Mouse (Mus musculus): ENCODE measurements around the gene Gm29609. TPM values are rescaled to one million over a fixed set of nuclear protein-coding genes. Genes with fewer than 3 reads are reported as not detected.

Gene Gm29609
- total and polyA plus RNA-seq, 3 experiments: 0.57 to 2.7 (median 1.2) TPM

GRCm38 (mm10) chr5:31218294-31218693, 38.6 kb upstream of the Gm29609 start:
- TF ChIP-seq ZNF384 (IDR thresholded peaks at IDR 0.05; ENCODE audit: low read depth, low read length) (peak; percentile 97), CTCF (conservative IDR thresholded peaks at IDR 0.05 in 1 of 2, IDR thresholded peaks at IDR 0.05 in 1 of 2; ENCODE audit: low read depth in 2 of 2, low read length in 2 of 2) (peak in 1 of 2 experiments; percentile 55; a peak in 2 of 4 replicates), MAZ (IDR thresholded peaks at IDR 0.05; ENCODE audit: low read depth, low read length) (0 out of 2 replicates have a peak, but pooled peaks have one; percentile 35), SMC3 (IDR thresholded peaks at IDR 0.05; ENCODE audit: low read depth, low read length) (peak; percentile 20), MXI1 (IDR thresholded peaks at IDR 0.05; ENCODE audit: low read depth, low read length) (no peak), PAX5 (IDR thresholded peaks at IDR 0.05; ENCODE audit: low read length) (no peak), SIN3A (IDR thresholded peaks at IDR 0.05; ENCODE audit: low read length) (0 out of 2 replicates have a peak, but pooled peaks have one; percentile 17), NRF1 (IDR thresholded peaks at IDR 0.05; ENCODE audit: low read depth, low read length) (no peak), POLR2AphosphoS2 (IDR thresholded peaks at IDR 0.05; ENCODE audit: low read depth, low read length) (no peak), MYC (IDR thresholded peaks at IDR 0.05; ENCODE audit: low read depth, low read length) (no peak), GABPA (IDR thresholded peaks at IDR 0.05; ENCODE audit: insufficient replicate concordance, low read depth, low read length) (no peak), CHD2 (IDR thresholded peaks at IDR 0.05; ENCODE audit: low read length) (peak; percentile 69; the same call in 1 of the 2 replicates), HCFC1 (IDR thresholded peaks at IDR 0.05; ENCODE audit: low read depth, low read length) (peak; percentile 38; the same call in 1 of the 2 replicates), POLR2A (IDR thresholded peaks at IDR 0.05; ENCODE audit: low read depth, low read length) (no peak), USF1 (IDR thresholded peaks at IDR 0.05; ENCODE audit: low read depth, low read length) (no peak), RAD21 (IDR thresholded peaks at IDR 0.05; ENCODE audit: low read depth, low read length) (no peak; the same call in none of the 2 replicates), ZC3H11A (IDR thresholded peaks at IDR 0.05; ENCODE audit: low read depth, low read length) (no peak), JUN (IDR thresholded peaks at IDR 0.05; ENCODE audit: insufficient read depth, low read depth, low read length) (no peak), IRF4 (IDR thresholded peaks at IDR 0.05; ENCODE audit: low read depth, low read length) (peak; percentile 42; the same call in 1 of the 2 replicates), CHD1 (IDR thresholded peaks at IDR 0.05; ENCODE audit: low read depth, low read length) (no peak), EP300 (IDR thresholded peaks at IDR 0.05; ENCODE audit: low read length) (no peak), TCF12 (IDR thresholded peaks at IDR 0.05; ENCODE audit: low read depth, low read length) (no peak), BHLHE40 (IDR thresholded peaks at IDR 0.05; ENCODE audit: low read depth, low read length) (no peak), ZMIZ1 (IDR thresholded peaks at IDR 0.05; ENCODE audit: low read depth, low read length) (no peak)
- Histone ChIP-seq H3K79me2 (replicated peaks; ENCODE audit: control insufficient read depth, extremely low read depth, insufficient read depth, poor library complexity, severe bottlenecking) (peaks cover 64% of the 10 kb centered on the region), H3K36me3 (replicated peaks in 1 of 2; ENCODE audit: control insufficient read depth in 1 of 2, insufficient read depth in 1 of 2, low read length in 1 of 2) (peaks cover 0 to 21% of the 10 kb centered on the region in 2 experiments), H3K9ac (ENCODE audit: insufficient read depth, low read depth) (peak overlapping the region; percentile 75; the same call in 1 of the 2 replicates), H3K4me2 (ENCODE audit: insufficient read depth, low read depth, poor library complexity, severe bottlenecking) (peak overlapping the region; percentile 86; the same call in 1 of the 2 replicates), H3K27ac (ENCODE audit: insufficient read depth, low read depth) (no peak overlapping the region), H3K27me3 (replicated peaks) (no peaks in the 10 kb centered on the region), H3K4me1 (ENCODE audit: control insufficient read depth in 1 of 2, insufficient read depth in 2 of 2) (peaks cover 0 to 30% of the 10 kb centered on the region in 2 experiments; a peak in 2 of 4 replicates), H3K4me3 (replicated peaks in 1 of 3; ENCODE audit: low read depth in 2 of 3, low read length in 2 of 3, poor library complexity in 1 of 3) (no peak overlapping the region), H3K9me3 (replicated peaks; ENCODE audit: low read length) (no peaks in the 10 kb centered on the region)
- dilution Hi-C loops (cut with MboI; ENCODE audit: extremely low pct_ligation_motif_present, extremely low pct_unique_long_range_greater_than_20kb, low sequenced_read_pairs) (no loop called here), in situ Hi-C loops (cut with MboI; ENCODE audit: low pct_ligation_motif_present, low pct_unique_long_range_greater_than_20kb, low sequenced_read_pairs) (no loop called here)
- peak; percentile 69 for DNase-seq (ENCODE audit: extremely low read depth)
